Mouse (Mus musculus): ENCODE data around the gene Vmn1r208. TPM values are rescaled to one million over a fixed set of nuclear protein-coding genes. Genes with fewer than 3 reads are reported as not detected.
A peak's percentile ranks its signal among the peaks of the same experiment; 100 is the strongest.
"Not testable (repeated sequence)": the region's sequence is repeated elsewhere in the genome, so short reads cannot be mapped to it uniquely, and the experiment has no call there.

Gene Vmn1r208
- 0.11 and 0.22 TPM in 2 replicates for total RNA-seq (2012; rRNA removed)

DNA sequence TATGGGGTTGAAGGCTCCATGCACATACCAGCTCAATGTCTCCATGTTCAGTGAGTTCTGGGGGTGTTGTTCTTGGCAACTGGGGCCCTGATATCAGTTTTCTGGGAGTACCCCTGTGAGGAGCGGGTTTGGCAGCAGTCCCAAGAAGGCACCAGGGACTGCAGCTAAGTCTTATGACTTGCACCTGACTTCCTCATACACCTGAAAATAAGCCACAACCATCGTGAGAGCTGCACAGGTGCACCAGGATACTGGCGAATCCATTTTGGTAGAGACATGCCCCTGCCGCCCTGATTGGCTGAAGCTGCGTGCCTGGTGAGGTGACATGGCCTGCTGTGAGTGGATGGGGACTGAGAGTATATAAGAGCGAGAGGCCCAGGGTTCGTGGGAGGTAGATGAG, at the start of gene Vmn1r208:
Gene Vmn1r208 (minus strand): TSS at position 101 of the 400 bp plus-strand sequence.
- H3K27ac ChIP-seq (ENCODE audit: insufficient read depth, low read depth, low read length, poor library complexity, severe bottlenecking); in situ Hi-C loops (cut with MboI; ENCODE audit: low sequenced_read_pairs in 2 of 2, unreplicated experiment in 2 of 2); H3K36me3 ChIP-seq (ENCODE audit: control insufficient read depth, insufficient read depth, low read length, poor library complexity, severe bottlenecking); H3K9ac ChIP-seq (ENCODE audit: insufficient read depth, low read depth, low read length, poor library complexity, severe bottlenecking); H3K9me3 ChIP-seq (ENCODE audit: control insufficient read depth, insufficient read depth, low read depth, low read length); H3K4me1 ChIP-seq (ENCODE audit: control insufficient read depth in 2 of 2, insufficient read depth in 2 of 2, low read length in 2 of 2, poor library complexity in 1 of 2); H3K4me3 ChIP-seq (ENCODE audit: insufficient read depth in 1 of 2, low read depth in 1 of 2, low read length in 2 of 2, poor library complexity in 1 of 2, severe bottlenecking in 1 of 2); DNase-seq (ENCODE audit: low read depth, low spot score): not testable (repeated sequence)

DNA sequence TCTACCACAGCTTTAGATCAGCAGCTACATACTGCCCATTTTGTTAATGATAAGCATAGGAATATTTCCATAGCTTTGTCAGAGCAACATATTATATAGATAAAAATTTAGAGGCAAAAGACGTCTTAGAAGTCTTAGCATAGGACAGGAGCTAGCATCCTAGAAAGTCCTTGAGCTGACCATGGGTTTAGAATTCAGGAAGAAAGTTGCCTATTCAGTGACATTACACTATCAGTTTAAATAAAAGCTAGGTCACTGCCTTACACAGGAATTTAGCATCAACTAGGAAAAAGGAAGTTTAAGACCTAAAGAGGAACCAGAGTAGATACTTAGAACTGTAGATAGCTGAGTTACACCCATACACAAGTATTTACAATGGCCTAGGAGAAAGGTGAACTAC, 44.4 kb upstream of the Vmn1r208 start:
- H3K4me1 ChIP-seq (ENCODE audit: control insufficient read depth in 2 of 2, insufficient read depth in 2 of 2, low read length in 2 of 2, poor library complexity in 1 of 2); DNase-seq (ENCODE audit: low read depth, low spot score); H3K36me3 ChIP-seq (ENCODE audit: control insufficient read depth, insufficient read depth, low read length, poor library complexity, severe bottlenecking); H3K9me3 ChIP-seq (ENCODE audit: control insufficient read depth, insufficient read depth, low read depth, low read length); H3K4me3 ChIP-seq (ENCODE audit: insufficient read depth in 1 of 2, low read depth in 1 of 2, low read length in 2 of 2, poor library complexity in 1 of 2, severe bottlenecking in 1 of 2); in situ Hi-C loops (cut with MboI; ENCODE audit: low sequenced_read_pairs in 2 of 2, unreplicated experiment in 2 of 2); H3K27ac ChIP-seq (ENCODE audit: insufficient read depth, low read depth, low read length, poor library complexity, severe bottlenecking); H3K9ac ChIP-seq (ENCODE audit: insufficient read depth, low read depth, low read length, poor library complexity, severe bottlenecking): not testable (repeated sequence)

DNA sequence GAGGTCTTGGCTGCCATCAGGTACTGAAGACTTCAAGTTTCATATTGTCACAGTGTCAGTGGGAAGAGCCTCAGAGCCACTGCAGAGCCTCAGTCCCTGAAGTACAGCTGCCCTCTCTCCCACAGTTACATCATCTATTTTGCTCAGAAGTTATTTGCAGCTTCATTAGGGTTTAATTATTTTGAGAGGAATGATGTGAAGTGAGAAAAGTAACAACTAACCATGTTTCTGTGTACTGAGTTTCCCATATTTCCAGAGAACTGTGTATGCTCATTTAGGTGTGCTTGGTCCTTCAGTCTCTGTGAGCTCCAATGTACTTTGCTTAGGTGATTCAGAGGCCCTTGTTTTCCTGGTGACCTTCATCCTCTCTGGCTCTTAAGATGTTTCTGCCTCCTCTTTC, 32.4 kb upstream of the Vmn1r208 start, which contains the start of gene Vmn1r209:
Gene Vmn1r209 (minus strand): TSS at position 101 of the 400 bp plus-strand sequence.
- H3K27ac ChIP-seq (ENCODE audit: insufficient read depth, low read depth, low read length, poor library complexity, severe bottlenecking); H3K9ac ChIP-seq (ENCODE audit: insufficient read depth, low read depth, low read length, poor library complexity, severe bottlenecking); H3K36me3 ChIP-seq (ENCODE audit: control insufficient read depth, insufficient read depth, low read length, poor library complexity, severe bottlenecking); H3K9me3 ChIP-seq (ENCODE audit: control insufficient read depth, insufficient read depth, low read depth, low read length); H3K4me1 ChIP-seq (ENCODE audit: control insufficient read depth in 2 of 2, insufficient read depth in 2 of 2, low read length in 2 of 2, poor library complexity in 1 of 2); DNase-seq (ENCODE audit: low read depth, low spot score); H3K4me3 ChIP-seq (ENCODE audit: insufficient read depth in 1 of 2, low read depth in 1 of 2, low read length in 2 of 2, poor library complexity in 1 of 2, severe bottlenecking in 1 of 2); in situ Hi-C loops (cut with MboI; ENCODE audit: low sequenced_read_pairs in 2 of 2, unreplicated experiment in 2 of 2): not testable (repeated sequence)

DNA sequence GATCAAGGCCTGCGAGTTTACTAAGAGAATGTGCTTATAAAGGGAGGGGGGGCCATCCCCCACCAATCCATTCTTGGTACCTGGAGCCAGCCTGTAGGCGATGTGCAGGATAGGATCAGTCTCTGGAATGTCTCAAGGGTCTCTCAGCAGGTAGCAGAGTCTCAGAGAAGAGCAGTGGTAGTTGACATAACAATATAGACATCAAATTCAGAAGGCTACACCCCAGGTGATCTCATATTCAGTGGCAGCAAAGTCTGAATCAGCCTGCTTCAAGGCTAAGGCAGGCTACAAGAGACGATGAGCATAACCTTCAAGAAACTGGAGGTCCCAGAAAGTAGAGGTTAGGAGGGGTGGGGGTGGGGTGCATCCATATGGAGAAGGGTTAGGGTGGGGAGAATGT, 10.9 kb upstream of the Vmn1r208 start:
- in situ Hi-C loops (cut with MboI; ENCODE audit: low sequenced_read_pairs in 2 of 2, unreplicated experiment in 2 of 2); H3K4me3 ChIP-seq (ENCODE audit: insufficient read depth in 1 of 2, low read depth in 1 of 2, low read length in 2 of 2, poor library complexity in 1 of 2, severe bottlenecking in 1 of 2); H3K9ac ChIP-seq (ENCODE audit: insufficient read depth, low read depth, low read length, poor library complexity, severe bottlenecking); H3K4me1 ChIP-seq (ENCODE audit: control insufficient read depth in 2 of 2, insufficient read depth in 2 of 2, low read length in 2 of 2, poor library complexity in 1 of 2); H3K27ac ChIP-seq (ENCODE audit: insufficient read depth, low read depth, low read length, poor library complexity, severe bottlenecking); DNase-seq (ENCODE audit: low read depth, low spot score); H3K36me3 ChIP-seq (ENCODE audit: control insufficient read depth, insufficient read depth, low read length, poor library complexity, severe bottlenecking); H3K9me3 ChIP-seq (ENCODE audit: control insufficient read depth, insufficient read depth, low read depth, low read length): not testable (repeated sequence)

DNA sequence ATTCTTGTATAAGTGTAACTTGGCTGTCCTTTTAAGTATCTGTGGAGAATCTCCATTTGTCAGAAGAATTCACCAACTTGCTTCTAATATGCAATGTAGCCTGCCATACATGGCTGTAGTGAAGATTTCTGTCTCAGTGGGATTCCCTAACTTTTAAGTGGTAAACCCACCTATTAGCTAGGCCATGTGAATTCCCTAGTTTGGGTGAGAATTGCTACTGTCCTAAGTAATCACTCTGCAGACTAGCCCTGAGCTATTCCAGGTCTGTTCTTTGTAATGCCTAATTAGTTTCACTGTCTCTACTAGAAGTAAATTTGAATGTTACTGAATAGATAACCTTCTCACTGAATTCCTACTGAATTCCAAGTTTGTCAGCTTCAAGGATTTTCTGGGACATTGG, 7.0 kb upstream of the Vmn1r208 start:
- DNase-seq (ENCODE audit: low read depth, low spot score); H3K4me1 ChIP-seq (ENCODE audit: control insufficient read depth in 2 of 2, insufficient read depth in 2 of 2, low read length in 2 of 2, poor library complexity in 1 of 2); H3K4me3 ChIP-seq (ENCODE audit: insufficient read depth in 1 of 2, low read depth in 1 of 2, low read length in 2 of 2, poor library complexity in 1 of 2, severe bottlenecking in 1 of 2); H3K27ac ChIP-seq (ENCODE audit: insufficient read depth, low read depth, low read length, poor library complexity, severe bottlenecking); in situ Hi-C loops (cut with MboI; ENCODE audit: low sequenced_read_pairs in 2 of 2, unreplicated experiment in 2 of 2); H3K9ac ChIP-seq (ENCODE audit: insufficient read depth, low read depth, low read length, poor library complexity, severe bottlenecking); H3K9me3 ChIP-seq (ENCODE audit: control insufficient read depth, insufficient read depth, low read depth, low read length); H3K36me3 ChIP-seq (ENCODE audit: control insufficient read depth, insufficient read depth, low read length, poor library complexity, severe bottlenecking): not testable (repeated sequence)

DNA sequence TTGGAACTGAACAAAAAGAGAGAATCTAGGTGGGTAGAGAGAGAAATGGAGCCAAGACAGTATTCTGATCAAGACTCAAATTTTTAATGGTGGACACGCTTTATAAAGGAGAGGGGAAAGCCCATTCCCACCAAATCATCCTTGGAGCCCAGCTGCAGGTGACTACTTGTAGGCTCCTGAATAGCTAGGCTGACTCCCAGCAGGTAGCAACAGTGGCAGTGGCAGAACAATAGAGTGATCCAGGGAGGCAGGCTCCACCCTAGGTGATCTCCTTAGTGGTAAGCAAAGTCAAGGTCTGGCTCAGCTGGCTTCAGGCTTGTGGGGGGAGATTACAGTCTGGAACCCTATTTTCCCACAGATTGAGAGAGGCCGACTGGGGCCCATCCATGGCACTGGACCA, 5.6 kb downstream of the Vmn1r208 start:
- H3K4me1 ChIP-seq (ENCODE audit: control insufficient read depth in 2 of 2, insufficient read depth in 2 of 2, low read length in 2 of 2, poor library complexity in 1 of 2); H3K36me3 ChIP-seq (ENCODE audit: control insufficient read depth, insufficient read depth, low read length, poor library complexity, severe bottlenecking); in situ Hi-C loops (cut with MboI; ENCODE audit: low sequenced_read_pairs in 2 of 2, unreplicated experiment in 2 of 2); H3K27ac ChIP-seq (ENCODE audit: insufficient read depth, low read depth, low read length, poor library complexity, severe bottlenecking); H3K9ac ChIP-seq (ENCODE audit: insufficient read depth, low read depth, low read length, poor library complexity, severe bottlenecking); H3K4me3 ChIP-seq (ENCODE audit: insufficient read depth in 1 of 2, low read depth in 1 of 2, low read length in 2 of 2, poor library complexity in 1 of 2, severe bottlenecking in 1 of 2); H3K9me3 ChIP-seq (ENCODE audit: control insufficient read depth, insufficient read depth, low read depth, low read length): not testable (repeated sequence)
- DNase-seq (ENCODE audit: low read depth, low spot score) = peak; percentile 22
